Mouse (Mus musculus) midbrain, embryonic 14.5 days (tissue): Measurements from ENCODE around the gene Fam129b. TPM values are rescaled to one million over a fixed set of nuclear protein-coding genes. Genes with fewer than 3 reads are reported as not detected.

ENCODE experiments used
- ATAC-seq: fragments of 200-750 bp; cut with Nextera tagmentation; 2 replicates; pipeline ENCODE4 v1.8.0; 2017; ENCODE audit warnings: moderate number of reproducible peaks, moderate library complexity; ENCODE audit not compliant: low FRiP score, low TSS enrichment
- DNase-seq: peaks from one replicate; pipeline ENCODE4 v3.0.0-alpha.2; 2015
- H3K27ac ChIP-seq: fragments of 300-500 bp; sonication (generic); replicated peaks from 2 replicates; pipeline ENCODE4 v1.5.1; 2014; ENCODE audit warnings: mild to moderate bottlenecking, low read depth, low read length, moderate library complexity
- H3K27me3 ChIP-seq: fragments of 300-500 bp; sonication (generic); 2 replicates; pipeline ENCODE4 v1.6.1; 2014; ENCODE audit warnings: low read length, control low read depth, mixed read lengths; ENCODE audit not compliant: control insufficient read depth, insufficient read depth
- H3K36me3 ChIP-seq: fragments of 300-500 bp; sonication (generic); 2 replicates; pipeline ENCODE4 v1.6.1; 2014; ENCODE audit warnings: low read length, control low read depth; ENCODE audit not compliant: control insufficient read depth, insufficient read depth
- H3K4me1 ChIP-seq: fragments of 300-500 bp; sonication (generic); 2 replicates; pipeline ENCODE4 v1.6.1; 2014; ENCODE audit warnings: mild to moderate bottlenecking, antibody characterized with exemption, low read length, control low read depth; ENCODE audit not compliant: control insufficient read depth, insufficient read depth
- H3K4me2 ChIP-seq: fragments of 300-500 bp; sonication (generic); 2 replicates; pipeline ENCODE4 v1.6.1; 2014; ENCODE audit warnings: mild to moderate bottlenecking, low read length, moderate library complexity
- H3K4me3 ChIP-seq: fragments of 300-500 bp; sonication (generic); replicated peaks from 2 replicates; pipeline ENCODE4 v1.5.1; 2014; ENCODE audit warnings: low read depth, low read length
- H3K9ac ChIP-seq: fragments of 300-500 bp; sonication (generic); replicated peaks from 2 replicates; pipeline ENCODE4 v1.6.1; 2014; ENCODE audit warnings: mild to moderate bottlenecking, low read length, moderate library complexity
- H3K9me3 ChIP-seq: fragments of 300-500 bp; sonication (generic); 2 replicates; pipeline ENCODE4 v1.6.1; 2016; ENCODE audit warnings: low read length, control low read depth, mixed read lengths; ENCODE audit not compliant: control insufficient read depth
- WGBS: fragments of 180-500 bp; shearing (Covaris S2); extraction: QIAGEN DNeasy Blood & Tissue Kit; methylation state at CpG from one replicate; pipeline ENCODE4 v1.1.7; 2014; 5-methylcytosine and 5-hydroxymethylcytosine counted together
- polyA plus RNA-seq: library from polyadenylated mRNA; unstranded; fragments of >200 nt; fragmentation: Nextera tagmentation; extraction: Ambion mirVana; gene quantifications from 2 replicates; pipeline ENCODE4 v1.2.1, GENCODE M21; 2014

Gene Fam129b
- 13.6 and 19.8 TPM in 2 replicates for polyA plus RNA-seq

GRCm38 (mm10) chr2:32875675-32876489 is at the start of gene Fam129b:
TSS of gene Fam129b (plus strand) at chr2:32876114.
- under 1% methylated on average over 68 of the region's 68 CpGs for WGBS
- peak; percentile 94 for DNase-seq
- Histone ChIP-seq H3K27ac (peak within 1 kb of the TSS; percentile 93), H3K4me3 (peak within 1 kb of the TSS; percentile 82), H3K9ac (peak within 1 kb of the TSS; percentile 90), H3K36me3 (no peaks in the 10 kb centered on the region), H3K27me3 (no peaks in the 10 kb centered on the region), H3K4me1 (peaks cover 47% of the 10 kb centered on the region), H3K4me2 (peak within 1 kb of the TSS; percentile 93), H3K9me3 (no peaks in the 10 kb centered on the region)
- ATAC-seq, result peak; percentile 90

GRCm38 (mm10) chr2:32828979-32829676 is 46.8 kb upstream of the Fam129b start:
- Histone ChIP-seq H3K27me3 (no peaks in the 10 kb centered on the region), H3K4me3 (no peak overlapping the region), H3K36me3 (no peaks in the 10 kb centered on the region), H3K4me1 (no peaks in the 10 kb centered on the region), H3K9ac (no peak overlapping the region), H3K4me2 (no peak overlapping the region), H3K9me3 (no peaks in the 10 kb centered on the region), H3K27ac (no peak overlapping the region)
- ATAC-seq, result no peak
- peak; percentile 8 for DNase-seq
- 65% methylated on average over 11 of the region's 11 CpGs for WGBS

GRCm38 (mm10) chr2:32834496-32834895 is 41.4 kb upstream of the Fam129b start:
- WGBS, result 73% methylated on average over 7 of the region's 7 CpGs
- Histone ChIP-seq H3K9ac (no peak overlapping the region), H3K4me1 (no peaks in the 10 kb centered on the region), H3K27ac (no peak overlapping the region), H3K27me3 (no peaks in the 10 kb centered on the region), H3K9me3 (no peaks in the 10 kb centered on the region), H3K4me3 (no peak overlapping the region), H3K4me2 (no peak overlapping the region), H3K36me3 (no peaks in the 10 kb centered on the region)
- DNase-seq, result no peak
- ATAC-seq, result no peak

GRCm38 (mm10) chr2:32835588-32835987 is 40.3 kb upstream of the Fam129b start:
- Histone ChIP-seq H3K4me2 (no peak overlapping the region), H3K4me1 (no peaks in the 10 kb centered on the region), H3K9me3 (no peaks in the 10 kb centered on the region), H3K9ac (no peak overlapping the region), H3K4me3 (no peak overlapping the region), H3K27ac (no peak overlapping the region), H3K27me3 (no peaks in the 10 kb centered on the region), H3K36me3 (no peaks in the 10 kb centered on the region)
- no peak for ATAC-seq
- DNase-seq, result no peak

GRCm38 (mm10) chr2:32838147-32838884 is 37.6 kb upstream of the Fam129b start:
- WGBS, result 73% methylated on average over 9 of the region's 9 CpGs
- Histone ChIP-seq H3K4me1 (no peaks in the 10 kb centered on the region), H3K4me3 (no peak overlapping the region), H3K4me2 (no peak overlapping the region), H3K27ac (no peak overlapping the region), H3K9me3 (no peaks in the 10 kb centered on the region), H3K27me3 (no peaks in the 10 kb centered on the region), H3K9ac (no peak overlapping the region), H3K36me3 (peaks cover 10% of the 10 kb centered on the region; the same call in 1 of the 2 replicates)
- ATAC-seq (no peak), DNase-seq (no peak)

- Histone ChIP-seq H3K27me3 (no peaks in the 10 kb centered on the region), H3K4me1 (no peaks in the 10 kb centered on the region), H3K9me3 (no peaks in the 10 kb centered on the region), H3K36me3 (peaks cover 10% of the 10 kb centered on the region; the same call in 1 of the 2 replicates), H3K4me2 (no peak overlapping the region), H3K9ac (no peak overlapping the region), H3K27ac (no peak overlapping the region), H3K4me3 (no peak overlapping the region)
- no peak for DNase-seq
- 89% methylated on average over 2 of the region's 2 CpGs for WGBS
- ATAC-seq, result no peak
These were observed 36.7 kb upstream of the Fam129b start for GRCm38 (mm10) chr2:32839261-32839660.

- Histone ChIP-seq H3K4me3 (no peak overlapping the region), H3K9me3 (no peaks in the 10 kb centered on the region), H3K9ac (no peak overlapping the region), H3K27me3 (no peaks in the 10 kb centered on the region), H3K4me2 (no peak overlapping the region), H3K36me3 (peaks cover 10% of the 10 kb centered on the region; the same call in 1 of the 2 replicates), H3K27ac (no peak overlapping the region), H3K4me1 (peaks cover 9% of the 10 kb centered on the region)
- ATAC-seq (no peak), DNase-seq (no peak)
- 80% methylated on average over 5 of the region's 5 CpGs for WGBS
These were observed 34.8 kb upstream of the Fam129b start for GRCm38 (mm10) chr2:32841099-32841498.

GRCm38 (mm10) chr2:32842558-32842957 is 33.4 kb upstream of the Fam129b start:
- Histone ChIP-seq H3K9ac (no peak overlapping the region), H3K36me3 (peaks cover 10% of the 10 kb centered on the region; the same call in 1 of the 2 replicates), H3K4me2 (no peak overlapping the region), H3K4me1 (peaks cover 9% of the 10 kb centered on the region), H3K9me3 (no peaks in the 10 kb centered on the region), H3K27ac (no peak overlapping the region), H3K27me3 (no peaks in the 10 kb centered on the region), H3K4me3 (no peak overlapping the region)
- 45% methylated on average over 4 of the region's 4 CpGs for WGBS
- ATAC-seq (no peak), DNase-seq (peak; percentile 34)
